Mouse (Mus musculus): Measurements from ENCODE around the gene Tnpo3. TPM values are rescaled to one million over a fixed set of nuclear protein-coding genes. Genes with fewer than 3 reads are reported as not detected.

Gene Tnpo3
- polyA plus RNA-seq, 1 experiment from 2014 or later = 91.3 TPM

DNA sequence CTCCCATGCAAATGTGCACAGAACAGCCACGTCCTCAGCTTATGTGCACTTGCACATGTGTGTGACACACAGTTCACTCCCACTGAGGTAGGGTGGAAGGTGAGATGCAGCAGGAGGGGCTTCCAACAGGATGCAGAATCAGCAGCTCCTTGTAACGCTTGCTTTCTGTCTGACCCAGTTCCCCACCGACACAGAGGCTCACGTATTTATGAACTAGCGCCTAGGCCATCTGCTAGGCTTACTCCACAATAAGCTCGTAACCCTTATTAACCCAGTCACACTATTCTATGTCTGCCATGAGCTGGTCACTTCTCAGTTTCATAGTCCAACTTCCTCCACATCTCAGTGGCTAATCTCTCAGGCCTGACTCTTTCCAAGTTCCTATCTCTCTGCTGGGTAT, 69.5 kb downstream of the Tnpo3 start:
- H3K4me3 ChIP-seq (ENCODE audit: low read depth, low read length) = no peak overlapping the region
- no peaks in the 10 kb centered on the region for H3K4me1 ChIP-seq (ENCODE audit: control insufficient read depth, insufficient read depth, low read length)
- H3K9ac ChIP-seq (replicated peaks; ENCODE audit: low read depth, low read length) = no peak overlapping the region
- H3K9me3 ChIP-seq (ENCODE audit: control insufficient read depth, low read depth, low read length) = no peaks in the 10 kb centered on the region
- H3K27ac ChIP-seq (ENCODE audit: low read length) = no peak overlapping the region
- no peak overlapping the region for H3K4me2 ChIP-seq (replicated peaks; ENCODE audit: low read depth, low read length)
- 76% methylated on average over 6 of the region's 6 CpGs for WGBS
- no peak for ATAC-seq (ENCODE audit: insufficient number of reproducible peaks, insufficient read depth, low FRiP score, low read depth)
- peaks cover 23% of the 10 kb centered on the region for H3K36me3 ChIP-seq (ENCODE audit: control insufficient read depth, insufficient read depth, low read length)
- no peaks in the 10 kb centered on the region for H3K27me3 ChIP-seq (ENCODE audit: control insufficient read depth, insufficient read depth, low read length)

DNA sequence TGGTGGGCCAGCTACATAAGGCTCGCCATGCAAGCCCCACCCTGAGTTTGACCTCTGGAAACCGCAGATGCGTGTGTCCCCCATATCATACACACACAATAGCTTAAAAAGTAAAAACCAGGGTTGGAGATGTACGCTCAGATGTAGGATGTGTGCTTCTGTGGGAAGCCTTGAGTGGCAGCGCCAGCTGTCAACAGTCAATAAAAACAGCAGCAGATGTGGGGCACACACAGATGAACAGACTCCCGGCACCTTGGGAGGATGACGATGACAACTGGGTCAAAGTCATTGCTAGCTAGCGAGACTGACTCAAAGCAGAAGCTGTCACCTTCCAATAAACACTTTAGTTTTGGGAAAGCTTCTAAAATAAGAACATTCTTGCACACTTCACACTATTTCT, 70.2 kb downstream of the Tnpo3 start:
- peaks cover 19% of the 10 kb centered on the region for H3K36me3 ChIP-seq (ENCODE audit: control insufficient read depth, insufficient read depth, low read length)
- ATAC-seq (ENCODE audit: insufficient number of reproducible peaks, insufficient read depth, low FRiP score, low read depth) = no peak

DNA sequence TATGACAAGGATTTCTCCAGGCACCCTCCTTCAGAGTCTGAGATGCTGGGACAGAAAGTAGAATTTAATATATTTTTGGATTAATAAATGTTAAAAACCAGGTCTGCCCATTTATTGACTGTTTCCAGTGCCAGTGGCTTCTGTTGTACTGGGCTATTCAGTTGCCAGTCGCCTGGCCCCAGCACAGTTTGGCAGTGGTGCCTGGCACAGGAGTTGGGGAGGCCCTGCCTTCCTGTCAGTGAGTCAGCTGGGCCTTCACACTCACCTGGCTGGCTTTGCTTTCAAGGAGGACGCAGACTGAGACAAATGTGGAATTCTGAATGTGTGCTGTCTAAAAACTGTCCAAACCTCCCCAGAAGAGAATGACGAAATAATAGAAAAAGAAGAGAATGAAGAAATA, 72.5 kb downstream of the Tnpo3 start:
- no peak for ATAC-seq (ENCODE audit: insufficient number of reproducible peaks, insufficient read depth, low FRiP score, low read depth)
- Histone ChIP-seq H3K36me3 (ENCODE audit: control insufficient read depth, insufficient read depth, low read length) (peaks cover 6% of the 10 kb centered on the region; the same call in 1 of the 2 replicates), H3K4me1 (ENCODE audit: control insufficient read depth, insufficient read depth, low read length) (no peaks in the 10 kb centered on the region), H3K4me2 (replicated peaks; ENCODE audit: low read depth, low read length) (no peak overlapping the region), H3K9me3 (ENCODE audit: control insufficient read depth, low read depth, low read length) (no peaks in the 10 kb centered on the region), H3K27ac (ENCODE audit: low read length) (no peak overlapping the region), H3K27me3 (ENCODE audit: control insufficient read depth, insufficient read depth, low read length) (no peaks in the 10 kb centered on the region), H3K4me3 (ENCODE audit: low read depth, low read length) (no peak overlapping the region), H3K9ac (replicated peaks; ENCODE audit: low read depth, low read length) (no peak overlapping the region)
- WGBS = 80% methylated on average over 3 of the region's 3 CpGs

More for the DNA sequence above, 70.2 kb downstream of the Tnpo3 start:
- no peak overlapping the region for H3K9ac ChIP-seq (replicated peaks; ENCODE audit: low read depth, low read length)
- H3K4me2 ChIP-seq (replicated peaks; ENCODE audit: low read depth, low read length) = no peak overlapping the region
- H3K4me3 ChIP-seq (ENCODE audit: low read depth, low read length) = no peak overlapping the region
- no peak overlapping the region for H3K27ac ChIP-seq (ENCODE audit: low read length)
- H3K27me3 ChIP-seq (ENCODE audit: control insufficient read depth, insufficient read depth, low read length) = no peaks in the 10 kb centered on the region
- H3K9me3 ChIP-seq (ENCODE audit: control insufficient read depth, low read depth, low read length) = no peaks in the 10 kb centered on the region
- H3K4me1 ChIP-seq (ENCODE audit: control insufficient read depth, insufficient read depth, low read length) = no peaks in the 10 kb centered on the region
- 77% methylated on average over 8 of the region's 8 CpGs for WGBS

DNA sequence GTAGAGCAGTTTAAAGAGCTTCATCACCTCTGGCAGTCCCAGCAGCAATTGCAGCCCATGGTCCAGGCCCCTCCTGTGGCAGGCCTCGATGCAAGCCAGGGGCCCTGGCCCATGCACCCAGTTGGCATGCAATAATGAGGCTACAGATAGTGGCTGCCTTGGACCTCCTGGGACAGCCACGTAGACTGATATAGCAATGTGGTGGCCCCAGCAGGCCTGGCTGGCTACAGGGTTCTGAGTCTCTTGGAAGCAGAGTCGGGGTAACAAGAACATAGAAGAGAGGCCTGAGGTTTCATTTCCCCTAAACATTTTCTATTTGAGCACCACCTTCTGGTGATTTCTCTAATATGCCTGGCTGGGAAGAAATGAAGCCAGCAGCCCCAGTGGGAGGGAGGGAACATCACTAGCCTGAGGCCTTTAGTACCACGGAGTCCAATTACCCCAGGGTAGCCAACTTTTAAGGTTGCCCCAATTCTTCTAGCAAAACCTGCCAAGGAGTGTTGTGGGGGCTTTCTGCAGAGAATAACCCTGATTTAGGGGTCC, 73.0 kb downstream of the Tnpo3 start:
- WGBS = 65% methylated on average over 4 of the region's 4 CpGs
- H3K9ac ChIP-seq (replicated peaks; ENCODE audit: low read depth, low read length) = no peak overlapping the region
- H3K4me1 ChIP-seq (ENCODE audit: control insufficient read depth, insufficient read depth, low read length) = no peaks in the 10 kb centered on the region
- ATAC-seq (ENCODE audit: insufficient number of reproducible peaks, insufficient read depth, low FRiP score, low read depth) = no peak
- no peak overlapping the region for H3K4me3 ChIP-seq (ENCODE audit: low read depth, low read length)
- H3K4me2 ChIP-seq (replicated peaks; ENCODE audit: low read depth, low read length) = no peak overlapping the region
- peaks cover 3% of the 10 kb centered on the region; the same call in 1 of the 2 replicates for H3K36me3 ChIP-seq (ENCODE audit: control insufficient read depth, insufficient read depth, low read length)
- H3K27me3 ChIP-seq (ENCODE audit: control insufficient read depth, insufficient read depth, low read length) = no peaks in the 10 kb centered on the region
- H3K9me3 ChIP-seq (ENCODE audit: control insufficient read depth, low read depth, low read length) = no peaks in the 10 kb centered on the region
- no peak overlapping the region for H3K27ac ChIP-seq (ENCODE audit: low read length)

DNA sequence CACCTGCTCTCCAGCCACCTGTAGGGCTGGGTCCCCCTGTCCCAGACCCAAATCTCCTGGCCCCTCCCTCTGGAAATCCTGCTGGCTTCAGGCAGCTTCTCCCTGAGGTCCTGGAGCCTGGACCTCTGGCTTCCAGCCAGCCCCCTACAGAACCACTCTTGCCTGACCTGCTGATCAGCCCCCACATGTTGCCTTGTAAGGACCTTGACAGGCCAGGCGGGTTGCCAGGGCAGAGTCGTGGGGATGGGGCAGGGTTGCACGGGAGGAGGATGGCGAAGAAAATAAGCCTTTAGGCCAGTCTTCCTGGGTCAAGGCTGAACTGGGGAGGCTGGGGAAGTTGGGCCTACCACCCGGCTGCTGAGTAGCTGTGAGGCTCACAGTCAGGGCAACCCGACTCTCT, 74.4 kb downstream of the Tnpo3 start:
- 57% methylated on average over 6 of the region's 6 CpGs for WGBS
- no peak overlapping the region for H3K9ac ChIP-seq (replicated peaks; ENCODE audit: low read depth, low read length)
- H3K27ac ChIP-seq (ENCODE audit: low read length) = no peak overlapping the region
- no peak overlapping the region for H3K4me3 ChIP-seq (ENCODE audit: low read depth, low read length)
- no peaks in the 10 kb centered on the region; the same call in 1 of the 2 replicates for H3K36me3 ChIP-seq (ENCODE audit: control insufficient read depth, insufficient read depth, low read length)
- H3K9me3 ChIP-seq (ENCODE audit: control insufficient read depth, low read depth, low read length) = no peaks in the 10 kb centered on the region
- ATAC-seq (ENCODE audit: insufficient number of reproducible peaks, insufficient read depth, low FRiP score, low read depth) = no peak
- no peaks in the 10 kb centered on the region for H3K27me3 ChIP-seq (ENCODE audit: control insufficient read depth, insufficient read depth, low read length)
- no peak overlapping the region for H3K4me2 ChIP-seq (replicated peaks; ENCODE audit: low read depth, low read length)
- no peaks in the 10 kb centered on the region for H3K4me1 ChIP-seq (ENCODE audit: control insufficient read depth, insufficient read depth, low read length)

DNA sequence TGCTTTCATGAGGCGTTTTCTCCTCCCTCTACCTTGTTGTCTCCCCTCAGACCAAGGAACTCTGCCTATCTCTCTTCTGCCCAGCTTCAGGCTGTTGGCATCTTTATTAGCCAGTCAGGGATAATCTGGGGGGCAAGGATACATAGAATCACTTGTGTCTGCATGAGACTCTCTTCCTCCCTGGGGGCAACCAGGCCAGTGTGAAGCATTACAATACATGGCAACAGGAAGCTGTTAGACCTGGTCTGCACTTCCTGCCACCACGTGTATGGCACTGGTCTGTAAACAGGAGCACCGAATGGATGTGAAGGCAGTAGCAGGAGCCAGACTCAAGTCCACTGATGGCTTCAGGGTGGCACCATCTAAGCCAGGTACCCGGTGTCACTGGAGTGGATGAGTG, 79.6 kb downstream of the Tnpo3 start:
- Histone ChIP-seq H3K9me3 (ENCODE audit: control insufficient read depth, low read depth, low read length) (no peaks in the 10 kb centered on the region), H3K4me3 (ENCODE audit: low read depth, low read length) (no peak overlapping the region), H3K4me2 (replicated peaks; ENCODE audit: low read depth, low read length) (no peak overlapping the region), H3K27me3 (ENCODE audit: control insufficient read depth, insufficient read depth, low read length) (peaks cover 15% of the 10 kb centered on the region), H3K4me1 (ENCODE audit: control insufficient read depth, insufficient read depth, low read length) (peaks cover 20% of the 10 kb centered on the region), H3K9ac (replicated peaks; ENCODE audit: low read depth, low read length) (no peak overlapping the region), H3K36me3 (ENCODE audit: control insufficient read depth, insufficient read depth, low read length) (no peaks in the 10 kb centered on the region), H3K27ac (ENCODE audit: low read length) (no peak overlapping the region)
- 65% methylated on average over 4 of the region's 4 CpGs for WGBS
- ATAC-seq (ENCODE audit: insufficient number of reproducible peaks, insufficient read depth, low FRiP score, low read depth) = no peak

DNA sequence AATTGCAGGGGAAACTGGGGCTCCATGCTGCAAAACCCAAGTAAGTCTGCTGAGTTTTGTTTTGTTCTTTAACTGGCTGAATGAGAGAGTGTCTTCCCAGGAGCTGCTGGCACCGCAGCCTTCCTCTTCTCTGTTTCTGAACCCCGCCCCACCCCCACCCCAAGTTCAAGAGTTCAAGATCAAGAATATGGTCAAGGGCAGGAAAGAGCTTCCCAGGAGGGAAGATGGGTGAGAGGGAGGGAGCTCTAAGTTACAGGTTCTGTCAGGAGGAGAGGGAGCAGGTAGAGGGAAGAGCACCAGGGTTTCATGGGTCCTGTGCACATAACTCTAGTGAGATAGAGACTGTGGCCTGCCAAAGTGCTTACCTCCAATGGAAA, 80.3 kb downstream of the Tnpo3 start:
- H3K4me3 ChIP-seq (ENCODE audit: low read depth, low read length) = no peak overlapping the region
- peaks cover 15% of the 10 kb centered on the region for H3K27me3 ChIP-seq (ENCODE audit: control insufficient read depth, insufficient read depth, low read length)
- 22% methylated on average over 2 of the region's 2 CpGs for WGBS
- peaks cover 22% of the 10 kb centered on the region for H3K4me1 ChIP-seq (ENCODE audit: control insufficient read depth, insufficient read depth, low read length)
- H3K36me3 ChIP-seq (ENCODE audit: control insufficient read depth, insufficient read depth, low read length) = no peaks in the 10 kb centered on the region
- H3K27ac ChIP-seq (ENCODE audit: low read length) = no peak overlapping the region
- H3K4me2 ChIP-seq (replicated peaks; ENCODE audit: low read depth, low read length) = 0 out of 2 replicates have a peak overlapping the region, but pooled peaks have one; percentile 20
- no peak overlapping the region for H3K9ac ChIP-seq (replicated peaks; ENCODE audit: low read depth, low read length)
- no peak for ATAC-seq (ENCODE audit: insufficient number of reproducible peaks, insufficient read depth, low FRiP score, low read depth)
- H3K9me3 ChIP-seq (ENCODE audit: control insufficient read depth, low read depth, low read length) = no peaks in the 10 kb centered on the region

DNA sequence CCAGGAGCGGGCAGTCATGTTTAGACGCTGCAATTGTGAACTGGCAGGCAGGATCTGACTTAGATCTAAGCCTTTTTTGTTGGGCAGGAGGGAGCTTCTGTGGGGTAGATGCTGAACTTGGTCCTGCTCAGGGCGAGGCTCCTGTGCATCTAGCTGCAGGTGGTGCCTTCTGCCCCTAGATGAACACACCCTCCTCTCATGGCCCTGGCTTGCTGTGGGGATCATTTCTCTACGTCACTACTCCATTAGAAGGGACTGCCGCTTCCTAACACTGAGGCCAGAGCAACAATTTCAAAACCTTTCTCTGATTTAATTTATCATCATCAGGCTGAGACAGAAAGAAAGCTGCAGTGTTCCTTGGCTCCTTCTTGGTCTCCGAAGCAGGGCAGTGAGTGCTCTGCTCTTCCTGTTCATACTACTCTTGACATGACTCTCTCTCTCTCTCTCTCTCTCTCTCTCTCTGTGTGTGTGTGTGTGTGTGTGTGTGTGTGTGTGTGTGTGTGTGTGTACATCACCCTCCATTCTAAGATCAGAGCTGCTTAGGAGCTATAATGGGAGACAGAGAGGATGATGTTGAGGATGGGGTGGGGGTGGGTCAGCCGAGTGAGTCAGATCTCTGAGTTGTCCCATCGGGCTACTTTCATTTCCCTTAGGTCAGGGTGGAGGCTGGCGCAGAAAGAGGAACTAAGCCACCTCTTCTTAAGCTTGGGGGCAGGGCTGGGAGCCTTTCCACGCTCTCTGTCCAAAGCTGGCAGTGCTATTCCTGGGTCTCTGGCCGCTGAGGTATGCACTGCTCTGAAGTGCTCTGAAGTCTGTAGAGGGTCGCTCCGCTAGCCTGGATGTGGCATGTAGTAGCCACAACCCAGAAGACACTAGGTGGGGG, 80.9 kb downstream of the Tnpo3 start:
- 27% methylated on average over 13 of the region's 13 CpGs for WGBS
- Histone ChIP-seq H3K27ac (ENCODE audit: low read length) (no peak overlapping the region), H3K27me3 (ENCODE audit: control insufficient read depth, insufficient read depth, low read length) (peaks cover 15% of the 10 kb centered on the region), H3K9ac (replicated peaks; ENCODE audit: low read depth, low read length) (no peak overlapping the region), H3K9me3 (ENCODE audit: control insufficient read depth, low read depth, low read length) (no peaks in the 10 kb centered on the region), H3K4me3 (ENCODE audit: low read depth, low read length) (peak overlapping the region; percentile 54; the same call in 1 of the 2 replicates), H3K4me2 (replicated peaks; ENCODE audit: low read depth, low read length) (peak overlapping the region; percentile 98), H3K4me1 (ENCODE audit: control insufficient read depth, insufficient read depth, low read length) (peaks cover 27% of the 10 kb centered on the region), H3K36me3 (ENCODE audit: control insufficient read depth, insufficient read depth, low read length) (no peaks in the 10 kb centered on the region)
- ATAC-seq (ENCODE audit: insufficient number of reproducible peaks, insufficient read depth, low FRiP score, low read depth) = no peak

Data from stomach, embryonic 14.5 days (tissue).